Mouse (Mus musculus) lung, postnatal 0 days (tissue): ENCODE measurements around the gene Serpine2. TPM values are rescaled to one million over a fixed set of nuclear protein-coding genes. Genes with fewer than 3 reads are reported as not detected.

Experiments
- ATAC-seq: fragments of 200-750 bp; cut with Nextera tagmentation; 2 replicates; pipeline ENCODE4 v1.8.0; 2017; ENCODE audit warnings: moderate library complexity
- DNase-seq: peaks from one replicate; pipeline ENCODE4 v3.0.0-alpha.2; 2016; ENCODE audit warnings: low spot score
- H3K27ac ChIP-seq: fragments of 300-500 bp; sonication (generic); 2 replicates; pipeline ENCODE4 v1.5.1; 2014; ENCODE audit warnings: antibody characterized with exemption, mild to moderate bottlenecking, low read length, mixed read lengths
- H3K27me3 ChIP-seq: fragments of 300-500 bp; sonication (generic); replicated peaks from 2 replicates; pipeline ENCODE4 v1.6.1; 2014; ENCODE audit warnings: low read length, mixed read lengths; ENCODE audit not compliant: insufficient read depth
- H3K36me3 ChIP-seq: fragments of 300-500 bp; sonication (generic); 2 replicates; pipeline ENCODE4 v1.6.1; 2014; ENCODE audit warnings: low read length, mixed read lengths; ENCODE audit not compliant: insufficient read depth
- H3K4me1 ChIP-seq: fragments of 300-500 bp; sonication (generic); 2 replicates; pipeline ENCODE4 v1.6.1; 2014; ENCODE audit warnings: antibody characterized with exemption, low read depth, low read length, mixed read lengths; ENCODE audit not compliant: insufficient read depth
- H3K4me2 ChIP-seq: fragments of 300-500 bp; sonication (generic); replicated peaks from 2 replicates; pipeline ENCODE4 v1.6.1; 2014; ENCODE audit warnings: low read depth, mild to moderate bottlenecking, low read length, moderate library complexity, mixed read lengths
- H3K4me3 ChIP-seq: fragments of 300-500 bp; sonication (generic); 2 replicates; pipeline ENCODE4 v1.5.1; 2014; ENCODE audit warnings: low read depth, low read length
- H3K9ac ChIP-seq: fragments of 300-500 bp; sonication (generic); replicated peaks from 2 replicates; pipeline ENCODE4 v1.6.1; 2014; ENCODE audit warnings: low read depth, mild to moderate bottlenecking
- H3K9me3 ChIP-seq: fragments of 300-500 bp; sonication (generic); 2 replicates; pipeline ENCODE4 v1.6.1; 2016; ENCODE audit warnings: low read length, mixed read lengths
- CTCF ChIP-seq: IDR thresholded peaks from 2 replicates; pipeline ENCODE4 v1.5.1; 2016; ENCODE audit warnings: antibody characterized with exemption, mild to moderate bottlenecking
- EP300 ChIP-seq: IDR thresholded peaks from 2 replicates; pipeline ENCODE4 v1.6.1; 2016; ENCODE audit warnings: antibody characterized with exemption, mild to moderate bottlenecking, control low read depth
- WGBS: fragments of 180-500 bp; shearing (Covaris S2); extraction: QIAGEN DNeasy Blood & Tissue Kit; methylation state at CpG from one replicate; pipeline ENCODE4 v1.1.7; 2014; 5-methylcytosine and 5-hydroxymethylcytosine counted together
- polyA plus RNA-seq: library from polyadenylated mRNA; unstranded; fragments of >200 nt; fragmentation: Nextera tagmentation; extraction: Ambion mirVana; gene quantifications from 2 replicates; pipeline ENCODE4 v1.2.1, GENCODE M21; 2015

Serpine2 gene
- polyA plus RNA-seq, 1 experiment from 2014 or later: 271 TPM

GRCm38 (mm10) chr1:79802858-79803427 is 58.0 kb downstream of the Serpine2 start:
- Histone ChIP-seq H3K4me3 (no peak overlapping the region), H3K27ac (no peak overlapping the region), H3K9ac (no peak overlapping the region), H3K9me3 (no peaks in the 10 kb centered on the region), H3K4me1 (no peaks in the 10 kb centered on the region), H3K27me3 (no peaks in the 10 kb centered on the region), H3K36me3 (no peaks in the 10 kb centered on the region), H3K4me2 (no peak overlapping the region)
- DNase-seq (no peak), ATAC-seq (no peak)
- TF ChIP-seq EP300: no peak
- TF ChIP-seq CTCF: no peak
- WGBS: 91% methylated on average over 11 of the region's 11 CpGs

- H3K4me1 ChIP-seq: no peaks in the 10 kb centered on the region
- H3K27me3 ChIP-seq: no peaks in the 10 kb centered on the region
- no peak for ATAC-seq
- H3K27ac ChIP-seq: no peak overlapping the region
- WGBS: 80% methylated on average over 3 of the region's 3 CpGs
- no peak overlapping the region for H3K4me2 ChIP-seq
- H3K36me3 ChIP-seq: no peaks in the 10 kb centered on the region
- TF ChIP-seq CTCF (no peak), EP300 (no peak)
- DNase-seq: no peak
- no peaks in the 10 kb centered on the region for H3K9me3 ChIP-seq
- H3K4me3 ChIP-seq: no peak overlapping the region
- no peak overlapping the region for H3K9ac ChIP-seq
These were observed 63.9 kb downstream of the Serpine2 start for GRCm38 (mm10) chr1:79797084-79797483.

- Histone ChIP-seq H3K27me3 (no peaks in the 10 kb centered on the region), H3K4me2 (no peak overlapping the region), H3K9ac (no peak overlapping the region), H3K4me1 (peaks cover 3% of the 10 kb centered on the region; the same call in 1 of the 2 replicates), H3K36me3 (peaks cover 23% of the 10 kb centered on the region; the same call in 1 of the 2 replicates), H3K4me3 (no peak overlapping the region), H3K9me3 (no peaks in the 10 kb centered on the region), H3K27ac (no peak overlapping the region)
- WGBS: 50% methylated on average over 7 of the region's 7 CpGs
- ATAC-seq (peak; percentile 61), DNase-seq (peak; percentile 71)
- peak; percentile 77 for TF ChIP-seq CTCF
- TF ChIP-seq EP300: no peak
These were observed 74.6 kb downstream of the Serpine2 start for GRCm38 (mm10) chr1:79786267-79786927.

GRCm38 (mm10) chr1:79782433-79782832 is 78.5 kb downstream of the Serpine2 start:
- ATAC-seq (no peak), DNase-seq (no peak)
- Histone ChIP-seq H3K9me3 (no peaks in the 10 kb centered on the region), H3K9ac (no peak overlapping the region), H3K27ac (no peak overlapping the region), H3K4me3 (no peak overlapping the region), H3K27me3 (no peaks in the 10 kb centered on the region), H3K36me3 (peaks cover 42% of the 10 kb centered on the region), H3K4me2 (no peak overlapping the region), H3K4me1 (no peaks in the 10 kb centered on the region)
- 91% methylated on average over 3 of the region's 3 CpGs for WGBS
- no peak for TF ChIP-seq EP300
- TF ChIP-seq CTCF: peak; percentile 46

GRCm38 (mm10) chr1:79778011-79778410 is 83.0 kb downstream of the Serpine2 start:
- no peaks in the 10 kb centered on the region for H3K9me3 ChIP-seq
- ATAC-seq (no peak), DNase-seq (no peak)
- H3K9ac ChIP-seq: no peak overlapping the region
- H3K4me1 ChIP-seq: no peaks in the 10 kb centered on the region
- H3K36me3 ChIP-seq: peaks cover 35% of the 10 kb centered on the region
- no peak overlapping the region for H3K4me2 ChIP-seq
- H3K27me3 ChIP-seq: no peaks in the 10 kb centered on the region
- TF ChIP-seq EP300 (no peak), CTCF (no peak)
- H3K27ac ChIP-seq: no peak overlapping the region
- H3K4me3 ChIP-seq: no peak overlapping the region
- 74% methylated on average over 11 of the region's 11 CpGs for WGBS

GRCm38 (mm10) chr1:79775927-79776458 is 85.0 kb downstream of the Serpine2 start, which contains the start of the genes Mrpl44 and Wdfy1:
Mrpl44 (plus strand) TSS chr1:79776018.
Wdfy1 (minus strand) TSS chr1:79776143.
- peak; percentile 100 for ATAC-seq
- H3K27ac ChIP-seq: peak within 1 kb of the TSS; percentile 67
- H3K4me3 ChIP-seq: peak within 1 kb of the TSS; percentile 77
- TF ChIP-seq EP300 (no peak; the same call in 1 of the 2 replicates), CTCF (peak; percentile 50)
- H3K36me3 ChIP-seq: peaks cover 16% of the 10 kb centered on the region; the same call in 1 of the 2 replicates
- H3K27me3 ChIP-seq: no peaks in the 10 kb centered on the region
- no peaks in the 10 kb centered on the region for H3K9me3 ChIP-seq
- peak; percentile 98 for DNase-seq
- under 1% methylated on average over 38 of the region's 38 CpGs for WGBS
- H3K9ac ChIP-seq: peak within 1 kb of the TSS; percentile 75
- H3K4me2 ChIP-seq: peak within 1 kb of the TSS; percentile 63
- no peaks in the 10 kb centered on the region for H3K4me1 ChIP-seq
